Mouse (Mus musculus): ENCODE measurements at regions not wholly inside any gene's neighbourhood (a gene's known extent, or its start where the extent isn't known, plus 50 kb on each side); places are given as distances from the start of the nearest gene placed in this dataset.

GRCm38 (mm10) chr7:70119517-70119916 is 247.0 kb downstream of the Nr2f2 start:
- DNase-seq, result no peak
- intact Hi-C loops (cut with DNase I), result no loop called here

GRCm38 (mm10) chr7:70118971-70119370 is 247.6 kb downstream of the Nr2f2 start:
- no peak for DNase-seq
- intact Hi-C loops (cut with DNase I), result no loop called here

- no peak for DNase-seq
- intact Hi-C loops (cut with DNase I), result no loop called here
Observed at GRCm38 (mm10) chr7:70117930-70118922, 248.3 kb downstream of the Nr2f2 start.

- intact Hi-C loops (cut with DNase I), result no loop called here
- no peak for DNase-seq
Observed at GRCm38 (mm10) chr7:70109013-70109412, 257.5 kb downstream of the Nr2f2 start.

GRCm38 (mm10) chr7:70105024-70105423 is 261.5 kb downstream of the Nr2f2 start:
- intact Hi-C loops (cut with DNase I), result no loop called here

GRCm38 (mm10) chr7:70104486-70104885 is 262.0 kb downstream of the Nr2f2 start:
- DNase-seq, result no peak
- intact Hi-C loops (cut with DNase I), result no loop called here

More at GRCm38 (mm10) chr7:70105024-70105423, 261.5 kb downstream of the Nr2f2 start:
- DNase-seq, result no peak

GRCm38 (mm10) chr7:70103680-70104079 is 262.9 kb downstream of the Nr2f2 start:
- intact Hi-C loops (cut with DNase I), result no loop called here

GRCm38 (mm10) chr7:70099001-70099400 is 267.5 kb downstream of the Nr2f2 start:
- DNase-seq, result no peak
- intact Hi-C loops (cut with DNase I), result no loop called here

More at GRCm38 (mm10) chr7:70103680-70104079, 262.9 kb downstream of the Nr2f2 start:
- no peak for DNase-seq

- intact Hi-C loops (cut with DNase I), result no loop called here
- DNase-seq, result no peak
Observed at GRCm38 (mm10) chr7:70093916-70094784, 272.4 kb downstream of the Nr2f2 start.

GRCm38 (mm10) chr7:70092089-70092488 is 274.4 kb downstream of the Nr2f2 start:
- no peak for DNase-seq
- intact Hi-C loops (cut with DNase I), result no loop called here

GRCm38 (mm10) chr7:70089121-70089520 is 277.4 kb downstream of the Nr2f2 start:
- intact Hi-C loops (cut with DNase I), result no loop called here
- DNase-seq, result no peak

GRCm38 (mm10) chr7:70069662-70070061 is 296.9 kb downstream of the Nr2f2 start:
- intact Hi-C loops (cut with DNase I), result no loop called here
- no peak for DNase-seq

GRCm38 (mm10) chr7:70067828-70068719 is 298.5 kb downstream of the Nr2f2 start:
- DNase-seq, result no peak
- intact Hi-C loops (cut with DNase I), result no loop called here

GRCm38 (mm10) chr7:70067071-70067470 is 299.5 kb downstream of the Nr2f2 start:
- DNase-seq, result no peak

GRCm38 (mm10) chr7:70066448-70066847 is 300.1 kb downstream of the Nr2f2 start:
- DNase-seq, result no peak
- intact Hi-C loops (cut with DNase I), result no loop called here

More at GRCm38 (mm10) chr7:70067071-70067470, 299.5 kb downstream of the Nr2f2 start:
- intact Hi-C loops (cut with DNase I), result no loop called here

GRCm38 (mm10) chr7:70065471-70066130 is 300.9 kb downstream of the Nr2f2 start:
- intact Hi-C loops (cut with DNase I), result no loop called here
- DNase-seq, result no peak

GRCm38 (mm10) chr7:70047415-70047753 is 319.2 kb downstream of the Nr2f2 start:
- DNase-seq, result no peak
- intact Hi-C loops (cut with DNase I), result no loop called here

GRCm38 (mm10) chr7:70046691-70047414 is 319.7 kb downstream of the Nr2f2 start:
- intact Hi-C loops (cut with DNase I), result no loop called here
- DNase-seq, result no peak

- intact Hi-C loops (cut with DNase I), result no loop called here
- no peak for DNase-seq
Observed at GRCm38 (mm10) chr7:70037011-70037410, 329.5 kb downstream of the Nr2f2 start.

Data from gastrocnemius, postnatal 36 days (tissue).